Mouse (Mus musculus): Measurements from ENCODE around the gene Cryba2. TPM values are rescaled to one million over a fixed set of nuclear protein-coding genes. Genes with fewer than 3 reads are reported as not detected.
A peak's percentile ranks its signal among the peaks of the same experiment; 100 is the strongest.

The Cryba2 gene
- polyA plus RNA-seq (2015; fragmentation: Nextera tagmentation; extraction: Ambion mirVana), result 1.5 and 2.4 TPM in 2 replicates

DNA sequence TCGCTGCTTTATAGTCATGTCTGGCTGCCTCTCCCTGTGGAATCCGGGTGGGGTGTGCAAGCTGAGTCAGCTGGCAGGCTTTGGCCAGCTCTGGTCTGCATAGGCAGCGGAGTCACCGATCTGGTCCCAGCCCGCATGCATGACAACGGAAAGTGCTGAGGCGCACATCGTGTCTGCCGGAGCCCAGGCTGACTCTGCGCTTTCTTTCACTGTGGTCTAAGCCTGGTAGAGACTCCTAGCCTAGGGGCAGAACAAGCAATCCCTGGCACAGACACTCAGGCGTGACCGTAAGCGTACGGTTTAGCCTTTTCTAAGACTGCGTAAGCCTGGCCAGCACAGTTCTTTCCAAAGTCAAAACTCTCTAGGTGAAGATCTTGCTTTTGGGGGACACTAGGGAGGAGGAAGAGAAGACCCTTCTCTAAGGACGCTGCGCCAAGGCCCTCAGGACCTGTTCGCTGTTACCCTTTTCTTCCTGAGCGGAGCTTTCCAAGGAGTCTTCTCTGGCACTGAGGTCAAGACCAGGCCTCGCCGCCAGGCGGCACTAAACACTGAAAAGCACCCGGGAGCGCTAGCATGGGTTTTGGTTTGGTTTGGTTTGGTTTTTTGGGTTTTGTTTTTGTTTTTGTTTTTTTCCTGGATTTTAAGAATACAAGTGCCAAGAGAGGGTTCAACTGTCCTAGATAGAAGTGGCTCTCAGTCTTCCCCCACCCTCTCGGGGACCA is at the start of gene Cryba2:
Cryba2 (minus strand) TSS at position 10 of the 722 bp plus-strand sequence.
- peak within 1 kb of the TSS; percentile 30 for H3K4me2 ChIP-seq (ENCODE audit: low read depth, low read length)

GRCm38 (mm10) chr1:74941651-74942360 is 48.9 kb upstream of the Cryba2 start:
- no peaks in the 10 kb centered on the region for H3K36me3 ChIP-seq (ENCODE audit: control insufficient read depth, insufficient read depth, low read length)
- ATAC-seq, result peak; percentile 93
- no peak overlapping the region for H3K4me2 ChIP-seq (ENCODE audit: low read depth, low read length)
- no peaks in the 10 kb centered on the region for H3K9me3 ChIP-seq (ENCODE audit: control insufficient read depth, low read length)
- H3K4me3 ChIP-seq (ENCODE audit: low read length), result no peak overlapping the region
- peaks cover 10% of the 10 kb centered on the region for H3K4me1 ChIP-seq (ENCODE audit: control insufficient read depth, insufficient read depth, low read length)
- H3K27ac ChIP-seq (ENCODE audit: low read length), result peak overlapping the region; percentile 71
- no peaks in the 10 kb centered on the region for H3K27me3 ChIP-seq (replicated peaks; ENCODE audit: control insufficient read depth, insufficient read depth, low read length)
- no peak overlapping the region for H3K9ac ChIP-seq (ENCODE audit: low read depth, low read length)
- 39% methylated on average over 12 of the region's 12 CpGs for WGBS

More for the DNA sequence above, at the start of gene Cryba2:
- H3K4me1 ChIP-seq (ENCODE audit: control insufficient read depth, insufficient read depth, low read length), result peaks cover 6% of the 10 kb centered on the region
- WGBS, result 4% methylated on average over 25 of the region's 25 CpGs
- no peak within 1 kb of the TSS for H3K27ac ChIP-seq (ENCODE audit: low read length)
- H3K36me3 ChIP-seq (ENCODE audit: control insufficient read depth, insufficient read depth, low read length), result no peaks in the 10 kb centered on the region
- peaks cover 55% of the 10 kb centered on the region for H3K27me3 ChIP-seq (replicated peaks; ENCODE audit: control insufficient read depth, insufficient read depth, low read length)
- H3K4me3 ChIP-seq (ENCODE audit: low read length), result peak within 1 kb of the TSS; percentile 21
- 0 out of 2 replicates have a peak, but pooled peaks have one; percentile 34 for ATAC-seq
- H3K9ac ChIP-seq (ENCODE audit: low read depth, low read length), result no peak within 1 kb of the TSS
- no peaks in the 10 kb centered on the region for H3K9me3 ChIP-seq (ENCODE audit: control insufficient read depth, low read length)

DNA sequence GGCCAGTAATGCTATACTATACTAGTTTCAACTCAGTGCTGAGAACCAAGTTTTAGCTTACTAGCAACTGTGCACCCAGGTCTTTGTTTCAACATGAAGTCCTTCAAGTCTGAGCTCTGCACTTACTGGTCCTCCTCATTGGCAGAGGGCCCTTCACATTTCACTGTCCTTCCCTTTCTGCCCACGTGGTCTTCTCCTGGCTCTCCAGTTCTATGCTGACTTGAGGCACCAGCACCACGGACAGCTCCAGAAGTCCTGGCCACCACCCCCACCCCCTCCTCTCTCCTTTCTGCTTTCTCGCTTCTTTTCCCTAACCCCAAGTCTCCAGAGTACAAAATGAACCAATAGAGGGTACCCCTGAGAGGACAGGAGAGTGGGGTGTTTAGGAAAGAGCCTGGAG is 46.8 kb upstream of the Cryba2 start:
- Histone ChIP-seq H3K4me3 (ENCODE audit: low read length) (no peak overlapping the region), H3K4me1 (ENCODE audit: control insufficient read depth, insufficient read depth, low read length) (peaks cover 10% of the 10 kb centered on the region), H3K27ac (ENCODE audit: low read length) (no peak overlapping the region), H3K9me3 (ENCODE audit: control insufficient read depth, low read length) (no peaks in the 10 kb centered on the region), H3K36me3 (ENCODE audit: control insufficient read depth, insufficient read depth, low read length) (no peaks in the 10 kb centered on the region), H3K4me2 (ENCODE audit: low read depth, low read length) (no peak overlapping the region), H3K9ac (ENCODE audit: low read depth, low read length) (no peak overlapping the region), H3K27me3 (replicated peaks; ENCODE audit: control insufficient read depth, insufficient read depth, low read length) (no peaks in the 10 kb centered on the region)
- ATAC-seq, result no peak
- WGBS, result 9% methylated on average over 3 of the region's 3 CpGs

- Histone ChIP-seq H3K36me3 (ENCODE audit: control insufficient read depth, insufficient read depth, low read length) (no peaks in the 10 kb centered on the region), H3K4me3 (ENCODE audit: low read length) (peak overlapping the region; percentile 23), H3K9ac (ENCODE audit: low read depth, low read length) (no peak overlapping the region), H3K4me1 (ENCODE audit: control insufficient read depth, insufficient read depth, low read length) (peaks cover 6% of the 10 kb centered on the region; the same call in 1 of the 2 replicates), H3K27me3 (replicated peaks; ENCODE audit: control insufficient read depth, insufficient read depth, low read length) (peaks cover 2% of the 10 kb centered on the region; the same call in 1 of the 2 replicates), H3K27ac (ENCODE audit: low read length) (peak overlapping the region; percentile 88), H3K9me3 (ENCODE audit: control insufficient read depth, low read length) (no peaks in the 10 kb centered on the region), H3K4me2 (ENCODE audit: low read depth, low read length) (peak overlapping the region; percentile 43)
- peak; percentile 83 for ATAC-seq
- WGBS, result 34% methylated on average over 12 of the region's 12 CpGs
Observed at GRCm38 (mm10) chr1:74936221-74936830, 43.4 kb upstream of the Cryba2 start.

DNA sequence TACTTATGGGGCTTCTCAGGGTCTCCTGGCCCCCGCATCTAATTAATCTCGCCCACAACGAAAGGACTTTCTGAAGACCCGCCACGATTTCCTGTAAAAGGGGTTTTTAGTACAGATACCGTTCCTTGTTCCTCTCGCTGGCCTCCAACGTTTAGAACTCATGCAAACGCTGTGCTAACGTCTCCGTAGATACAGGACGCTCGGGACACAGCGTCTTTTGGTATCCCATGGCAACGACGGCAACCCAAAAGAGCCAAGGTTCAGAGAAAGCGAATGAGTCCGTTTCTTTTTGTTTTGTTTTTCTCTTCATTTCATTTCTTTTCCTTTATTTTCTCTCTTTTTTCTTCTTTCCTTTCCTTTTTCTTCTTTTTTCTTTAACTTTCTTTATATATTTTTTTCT is 42.5 kb upstream of the Cryba2 start, which contains the start of gene Cfap65:
Cfap65 (minus strand) TSS at position 198 of the 400 bp plus-strand sequence.
- Histone ChIP-seq H3K36me3 (ENCODE audit: control insufficient read depth, insufficient read depth, low read length) (no peaks in the 10 kb centered on the region), H3K27me3 (replicated peaks; ENCODE audit: control insufficient read depth, insufficient read depth, low read length) (peaks cover 2% of the 10 kb centered on the region; the same call in 1 of the 2 replicates), H3K9me3 (ENCODE audit: control insufficient read depth, low read length) (no peaks in the 10 kb centered on the region), H3K9ac (ENCODE audit: low read depth, low read length) (no peak within 1 kb of the TSS), H3K4me2 (ENCODE audit: low read depth, low read length) (peak within 1 kb of the TSS; percentile 57), H3K27ac (ENCODE audit: low read length) (peak within 1 kb of the TSS; percentile 88), H3K4me3 (ENCODE audit: low read length) (peak within 1 kb of the TSS; percentile 32), H3K4me1 (ENCODE audit: control insufficient read depth, insufficient read depth, low read length) (peaks cover 6% of the 10 kb centered on the region; the same call in 1 of the 2 replicates)
- ATAC-seq, result no peak
- 2% methylated on average over 18 of the region's 18 CpGs for WGBS

DNA sequence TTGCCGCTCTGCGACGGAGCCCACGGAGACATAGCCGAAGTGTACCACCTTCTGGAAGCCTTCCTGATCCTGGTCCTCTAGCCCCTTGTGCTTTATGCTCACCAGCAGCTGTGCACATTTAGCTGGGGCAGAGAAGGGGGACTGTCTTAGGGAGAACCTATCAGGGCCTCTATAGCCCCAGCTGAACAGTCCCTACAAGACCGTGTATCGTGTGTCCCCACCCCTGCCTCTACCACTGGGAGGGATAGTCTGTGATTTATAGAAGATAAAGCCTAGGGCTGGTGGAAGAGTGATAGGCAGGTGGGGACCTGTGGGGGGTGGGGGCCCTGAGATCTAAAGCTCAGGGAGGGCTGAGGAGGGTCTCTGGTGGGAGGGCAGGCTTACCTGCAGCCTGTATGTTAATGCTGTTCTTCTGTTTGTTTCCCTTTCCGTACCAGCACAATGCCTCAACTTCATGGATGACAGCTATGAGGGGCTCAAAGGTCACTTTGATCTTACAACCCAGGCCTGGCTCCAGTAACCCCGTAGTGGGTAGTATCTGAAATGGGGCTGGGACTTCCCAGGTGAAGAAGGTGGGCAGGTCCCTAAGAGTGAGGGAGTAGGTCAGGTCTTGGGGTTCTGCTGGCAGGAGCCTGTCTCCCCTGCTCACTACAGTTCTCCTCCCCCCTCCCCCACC is 34.8 kb upstream of the Cryba2 start:
- H3K27me3 ChIP-seq (replicated peaks; ENCODE audit: control insufficient read depth, insufficient read depth, low read length), result peaks cover 2% of the 10 kb centered on the region; the same call in 1 of the 2 replicates
- H3K4me2 ChIP-seq (ENCODE audit: low read depth, low read length), result no peak overlapping the region
- H3K4me1 ChIP-seq (ENCODE audit: control insufficient read depth, insufficient read depth, low read length), result peaks cover 3% of the 10 kb centered on the region; the same call in 1 of the 2 replicates
- no peak overlapping the region for H3K27ac ChIP-seq (ENCODE audit: low read length)
- H3K9me3 ChIP-seq (ENCODE audit: control insufficient read depth, low read length), result no peaks in the 10 kb centered on the region
- ATAC-seq, result peak; percentile 64
- no peaks in the 10 kb centered on the region for H3K36me3 ChIP-seq (ENCODE audit: control insufficient read depth, insufficient read depth, low read length)
- no peak overlapping the region for H3K9ac ChIP-seq (ENCODE audit: low read depth, low read length)
- 72% methylated on average over 9 of the region's 9 CpGs for WGBS
- no peak overlapping the region for H3K4me3 ChIP-seq (ENCODE audit: low read length)

- no peaks in the 10 kb centered on the region for H3K9me3 ChIP-seq (ENCODE audit: control insufficient read depth, low read length)
- peak; percentile 66 for ATAC-seq
- no peak overlapping the region for H3K27ac ChIP-seq (ENCODE audit: low read length)
- H3K9ac ChIP-seq (ENCODE audit: low read depth, low read length), result no peak overlapping the region
- WGBS, result 33% methylated on average over 6 of the region's 6 CpGs
- peaks cover 3% of the 10 kb centered on the region; the same call in 1 of the 2 replicates for H3K4me1 ChIP-seq (ENCODE audit: control insufficient read depth, insufficient read depth, low read length)
- H3K36me3 ChIP-seq (ENCODE audit: control insufficient read depth, insufficient read depth, low read length), result no peaks in the 10 kb centered on the region
- peaks cover 2% of the 10 kb centered on the region; the same call in 1 of the 2 replicates for H3K27me3 ChIP-seq (replicated peaks; ENCODE audit: control insufficient read depth, insufficient read depth, low read length)
- H3K4me3 ChIP-seq (ENCODE audit: low read length), result no peak overlapping the region
- no peak overlapping the region for H3K4me2 ChIP-seq (ENCODE audit: low read depth, low read length)
Observed at GRCm38 (mm10) chr1:74926721-74927120, 33.8 kb upstream of the Cryba2 start.

DNA sequence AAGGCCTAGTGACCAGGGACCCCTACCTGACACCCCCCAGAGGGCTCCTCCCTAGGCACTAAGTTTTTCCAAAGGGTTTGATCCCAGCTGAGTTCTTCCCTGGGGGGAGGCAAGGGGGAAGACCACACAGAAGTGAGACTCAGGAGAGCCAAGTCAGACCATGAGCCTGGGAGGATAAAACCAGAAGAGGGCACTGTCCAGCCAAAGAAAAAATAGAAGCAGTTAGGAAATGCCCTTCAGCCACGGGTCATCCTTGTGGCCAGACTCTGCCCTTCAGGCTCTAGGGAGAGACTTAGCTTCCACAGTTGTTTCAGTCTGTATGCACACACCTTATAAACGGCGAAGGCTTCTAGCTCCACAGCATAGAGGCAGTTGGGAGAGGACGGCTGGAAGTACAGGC is 31.5 kb upstream of the Cryba2 start:
- H3K27me3 ChIP-seq (replicated peaks; ENCODE audit: control insufficient read depth, insufficient read depth, low read length), result no peaks in the 10 kb centered on the region
- H3K4me2 ChIP-seq (ENCODE audit: low read depth, low read length), result no peak overlapping the region
- H3K27ac ChIP-seq (ENCODE audit: low read length), result no peak overlapping the region
- ATAC-seq, result no peak
- no peaks in the 10 kb centered on the region for H3K36me3 ChIP-seq (ENCODE audit: control insufficient read depth, insufficient read depth, low read length)
- H3K4me3 ChIP-seq (ENCODE audit: low read length), result no peak overlapping the region
- no peaks in the 10 kb centered on the region for H3K9me3 ChIP-seq (ENCODE audit: control insufficient read depth, low read length)
- 64% methylated on average over 4 of the region's 4 CpGs for WGBS
- no peak overlapping the region for H3K9ac ChIP-seq (ENCODE audit: low read depth, low read length)
- peaks cover 3% of the 10 kb centered on the region; the same call in 1 of the 2 replicates for H3K4me1 ChIP-seq (ENCODE audit: control insufficient read depth, insufficient read depth, low read length)

All from intestine, embryonic 16.5 days (tissue).